Mouse (Mus musculus) erythroid progenitor cell, adult 5-6 weeks (primary cell): ENCODE measurements around the gene Txlna. TPM values are rescaled to one million over a fixed set of nuclear protein-coding genes. Genes with fewer than 3 reads are reported as not detected.
A peak's percentile ranks its signal among the peaks of the same experiment; 100 is the strongest.

Experiments used
- ATAC-seq: replicated peaks from 2 replicates; pipeline ENCODE4 v1.8.0; 2016; ENCODE audit warnings: moderate number of reproducible peaks, mild to moderate bottlenecking, moderate TSS enrichment, inconsistent platforms; ENCODE audit not compliant: poor library complexity, low FRiP score, severe bottlenecking
- total RNA-seq, 2 experiments: library from RNA; stranded (forward) in 1 of 2; stranded (reverse) in 1 of 2; fragments of 150-400 nt in 1 of 2; fragments of 186-747, 209-891 nt in 1 of 2; gene quantifications; 2 replicates each; pipeline versions ENCODE4 v1.2.3 to v1.2.4; 2015 to 2017; ENCODE audit warnings: low replicate concordance in 2 of 2

Gene Txlna
- total RNA-seq (2015; ENCODE audit: low replicate concordance) (8.4 and 9.7 TPM in 2 replicates), total RNA-seq (2017; ENCODE audit: low replicate concordance) (20.7 and 35.0 TPM in 2 replicates)

GRCm38 (mm10) chr4:129640638-129641467, at the start of gene Txlna:
TSS of gene Txlna (minus strand) at chr4:129641065.
- ATAC-seq: peak; percentile 94

DNA sequence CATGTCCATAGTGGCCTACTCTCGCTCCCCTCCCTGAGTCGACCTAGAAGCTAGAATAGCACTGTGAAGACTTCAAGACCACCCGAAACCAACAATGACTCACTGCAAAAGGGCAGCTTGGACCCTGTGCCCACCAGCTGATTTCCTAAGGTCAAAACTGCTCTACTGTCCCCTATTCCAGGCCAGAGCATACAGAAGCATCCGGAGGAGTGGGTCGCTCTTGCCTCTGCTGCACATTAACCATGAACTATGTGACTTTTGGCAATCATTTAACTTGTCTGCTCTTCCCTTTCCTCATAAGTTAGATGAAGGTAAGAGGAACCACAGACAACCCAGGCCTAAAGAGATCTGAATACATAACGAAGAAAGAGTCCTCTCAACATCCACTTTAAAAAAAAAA, 43.7 kb upstream of the Txlna start:
- ATAC-seq: no peak

DNA sequence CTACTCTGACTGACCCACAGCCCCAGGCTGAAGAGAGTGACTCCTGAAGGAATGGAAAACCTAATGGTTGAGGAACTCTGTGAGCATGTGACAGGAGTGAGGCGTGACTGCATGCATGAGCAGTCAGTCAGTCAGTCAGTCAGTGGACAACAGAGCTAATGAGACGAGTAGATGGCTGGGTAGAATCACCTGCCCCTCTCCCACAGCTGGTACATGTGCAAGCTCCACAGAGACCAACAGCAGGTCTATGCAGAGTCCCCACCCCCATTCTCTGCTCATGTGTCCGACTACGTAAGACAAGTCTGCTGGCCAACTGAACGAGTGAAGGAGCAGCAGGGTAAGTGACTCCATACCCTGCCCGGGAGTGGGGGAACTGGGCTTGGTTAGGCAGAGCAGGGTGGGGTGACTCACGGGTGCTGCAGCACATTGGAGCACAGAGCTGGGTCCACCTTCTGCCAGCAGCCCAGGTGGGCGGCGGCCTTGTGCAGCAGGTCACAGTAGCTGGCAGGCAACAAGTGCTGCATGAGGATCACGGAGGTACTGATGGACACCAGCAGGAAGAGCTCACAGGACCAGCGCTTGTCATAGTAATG, 43.1 kb upstream of the Txlna start:
- ATAC-seq: no peak

DNA sequence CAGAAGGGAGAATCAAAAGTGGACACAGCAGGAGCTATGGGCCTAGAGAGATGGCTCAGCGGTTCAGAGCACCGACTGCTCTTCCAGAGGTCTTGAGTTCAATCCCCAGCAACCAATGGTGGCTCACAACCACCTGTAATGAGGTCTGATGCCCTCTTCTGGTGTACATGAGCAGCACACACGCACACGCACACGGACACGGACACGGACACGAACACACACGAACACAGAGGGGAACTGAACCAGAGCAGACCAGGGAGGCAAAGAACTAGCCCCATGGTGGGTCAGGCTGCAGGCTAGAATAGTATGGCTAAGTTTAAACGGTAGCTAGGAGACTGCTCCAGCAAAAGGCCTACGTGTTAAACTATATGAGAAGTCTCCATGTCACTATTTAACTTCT, 41.0 kb upstream of the Txlna start:
- no peak for ATAC-seq

DNA sequence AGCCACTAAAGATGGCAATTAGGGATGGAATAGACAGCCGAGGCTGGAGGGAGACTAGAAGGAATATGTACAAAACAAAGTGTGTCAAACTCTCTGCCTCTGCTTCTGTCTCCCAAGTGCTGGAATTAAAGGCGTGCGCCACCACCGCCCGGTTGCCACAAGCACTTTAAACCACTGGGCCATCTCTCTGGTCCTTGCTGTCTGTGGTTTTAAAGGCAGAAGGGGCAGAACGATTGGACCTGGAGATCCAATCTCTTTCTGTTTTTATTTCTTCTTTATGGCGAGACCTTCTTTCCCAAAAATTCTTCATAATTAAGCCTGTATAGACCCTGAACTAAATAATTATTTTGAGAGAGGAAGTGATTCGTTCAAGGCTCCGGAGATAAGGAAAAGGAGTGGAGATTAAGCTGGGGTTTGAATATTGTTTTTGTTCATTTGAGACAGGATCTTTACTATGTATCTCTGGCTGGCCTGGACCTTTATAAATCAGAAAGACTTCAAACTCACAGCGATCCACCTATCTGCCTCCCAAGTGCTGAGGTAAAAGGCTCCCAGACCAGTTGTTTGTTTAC, 32.1 kb upstream of the Txlna start:
- peak; percentile 52 for ATAC-seq

- peak; percentile 79 for ATAC-seq
These were observed 31.4 kb upstream of the Txlna start, which contains the start of gene Kpna6 for GRCm38 (mm10) chr4:129672083-129672877. TSS of gene Kpna6 (minus strand) at chr4:129672767.

DNA sequence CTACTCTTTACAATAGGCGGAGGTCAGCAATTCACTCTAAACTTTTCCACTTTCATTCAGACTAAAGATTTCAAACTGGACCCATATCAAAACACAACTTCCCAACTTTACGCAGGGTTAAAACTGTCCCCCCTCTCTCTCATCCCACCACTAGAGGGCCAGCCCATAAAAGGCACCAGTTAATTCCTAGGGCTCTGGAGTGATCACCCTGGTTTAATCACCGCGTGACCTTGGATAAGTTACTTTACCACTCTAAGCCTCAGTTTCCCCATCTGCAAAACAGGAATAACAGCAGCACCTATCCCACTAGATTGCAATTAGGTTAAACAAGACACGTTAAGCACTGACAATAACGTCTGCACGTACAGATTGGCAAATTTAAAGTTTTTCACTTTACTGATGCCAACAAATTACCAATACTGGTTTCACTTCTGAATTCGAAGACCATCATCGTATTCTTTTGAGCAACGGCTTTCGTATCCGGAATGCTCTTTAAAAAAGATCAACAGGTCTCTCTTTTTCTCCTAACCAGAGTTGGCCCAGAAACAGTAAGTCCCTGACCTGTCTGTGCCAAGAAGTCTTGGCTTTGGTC, 30.7 kb upstream of the Txlna start:
- ATAC-seq: peak; percentile 84

DNA sequence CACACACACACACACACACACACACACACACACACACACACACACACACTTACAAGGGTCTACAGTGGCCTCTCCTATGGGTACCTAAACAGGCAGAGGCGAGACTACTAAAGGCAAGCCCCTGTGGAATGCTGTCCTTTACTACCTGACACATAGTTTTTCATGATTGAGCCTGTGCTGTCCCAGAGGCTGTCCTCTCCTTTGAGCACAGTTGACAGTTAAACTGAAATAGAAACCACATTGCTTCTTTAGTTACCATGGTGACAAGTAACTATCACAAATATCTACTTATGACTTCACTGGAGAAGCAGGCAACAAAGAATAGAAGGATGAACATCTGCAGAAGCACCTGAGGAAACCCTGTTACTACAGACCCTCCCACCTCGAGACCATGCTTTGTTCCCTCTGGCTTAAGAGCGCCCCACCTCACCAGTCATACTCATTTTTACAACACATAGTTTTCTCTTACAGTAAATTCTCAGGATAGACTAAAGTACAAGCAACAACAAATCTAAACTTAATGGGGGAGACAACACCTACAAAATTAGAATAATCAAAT, 21.5 kb upstream of the Txlna start:
- ATAC-seq: no peak

DNA sequence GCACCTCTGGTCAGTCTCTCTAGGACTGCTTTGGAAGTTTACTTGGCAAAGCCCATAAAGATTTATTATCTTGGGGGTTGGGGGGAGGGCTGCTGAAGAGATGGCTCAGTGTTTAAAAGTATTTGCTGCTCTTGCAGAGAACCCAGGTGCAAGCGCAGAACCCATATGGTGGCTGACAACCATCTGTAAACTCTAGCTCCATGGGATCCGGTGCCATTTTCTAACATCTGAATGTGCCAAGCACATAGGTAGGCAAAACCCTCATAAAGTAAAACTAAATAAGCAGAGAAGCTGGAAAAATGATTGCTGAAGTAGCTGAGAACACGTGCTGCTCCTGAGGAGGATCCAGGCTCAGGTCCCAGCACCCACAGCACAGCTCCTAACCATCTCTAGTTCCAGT, 20.7 kb upstream of the Txlna start:
- ATAC-seq: no peak

GRCm38 (mm10) chr4:129654770-129655169, 13.9 kb upstream of the Txlna start:
- no peak for ATAC-seq

GRCm38 (mm10) chr4:129650359-129650758, 9.5 kb upstream of the Txlna start:
- ATAC-seq: no peak

GRCm38 (mm10) chr4:129648656-129649055, 7.8 kb upstream of the Txlna start:
- ATAC-seq: no peak

DNA sequence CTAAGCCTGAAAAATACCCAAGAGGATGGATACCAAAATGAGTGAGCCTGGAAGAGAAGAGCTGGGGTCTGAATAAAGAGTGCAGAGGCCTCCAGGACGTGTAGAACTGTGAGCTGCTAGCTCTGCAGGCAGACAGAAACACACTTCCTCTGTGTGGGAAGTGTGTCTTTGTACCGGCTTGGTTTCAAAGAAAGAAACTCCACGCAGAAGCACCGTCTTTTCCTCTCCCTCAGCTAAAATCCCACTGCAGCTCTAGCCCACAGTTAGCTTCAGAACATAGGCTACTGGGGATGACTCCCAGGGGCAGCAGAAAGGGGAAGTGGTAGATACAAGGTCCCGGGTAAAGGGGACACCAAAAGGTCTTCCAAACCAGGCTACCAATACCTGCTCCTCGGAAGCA, 4.3 kb upstream of the Txlna start:
- no peak for ATAC-seq

DNA sequence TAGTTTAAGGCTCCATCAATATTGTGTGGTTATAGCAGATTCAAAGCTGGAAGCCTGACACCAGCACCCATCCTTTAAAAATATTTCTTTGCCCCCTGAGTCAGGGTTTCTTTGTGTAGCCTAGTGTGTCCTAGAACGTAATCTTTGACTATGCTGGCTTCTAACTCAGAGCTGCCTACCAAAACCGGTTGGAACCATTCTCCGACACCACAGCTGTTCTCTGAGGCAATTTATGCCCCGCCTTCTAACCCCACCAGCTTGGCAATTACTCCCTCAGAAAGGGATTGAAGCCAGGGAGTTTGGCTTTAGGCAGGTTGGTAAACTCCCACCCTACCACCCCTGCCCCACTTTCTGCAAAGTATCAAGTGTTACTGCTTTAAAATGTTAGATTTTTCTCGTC, 891 bp upstream of the Txlna start:
- no peak for ATAC-seq

GRCm38 (mm10) chr4:129640101-129640637, 696 bp downstream of the Txlna start:
- ATAC-seq: peak; percentile 32

DNA sequence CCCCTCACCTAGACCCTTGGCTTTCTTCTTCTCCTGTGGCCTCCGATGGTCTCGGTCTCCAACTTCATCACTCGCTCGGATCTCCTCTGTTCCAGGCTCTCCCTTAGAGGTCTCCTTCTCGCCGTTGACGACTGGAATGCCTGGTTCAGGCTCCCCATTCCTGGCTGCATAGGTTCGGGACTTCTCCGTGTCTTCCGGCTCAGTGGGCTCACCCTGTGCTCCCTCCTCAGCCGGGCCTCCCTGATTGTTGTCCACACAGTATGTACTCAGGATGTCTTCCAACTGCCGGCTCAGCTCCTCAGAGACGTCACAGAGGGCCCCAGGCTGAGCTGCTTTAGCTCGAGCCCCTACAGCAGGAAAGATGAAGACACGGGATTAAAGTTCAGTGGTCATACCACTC, 1.6 kb downstream of the Txlna start:
- no peak for ATAC-seq

DNA sequence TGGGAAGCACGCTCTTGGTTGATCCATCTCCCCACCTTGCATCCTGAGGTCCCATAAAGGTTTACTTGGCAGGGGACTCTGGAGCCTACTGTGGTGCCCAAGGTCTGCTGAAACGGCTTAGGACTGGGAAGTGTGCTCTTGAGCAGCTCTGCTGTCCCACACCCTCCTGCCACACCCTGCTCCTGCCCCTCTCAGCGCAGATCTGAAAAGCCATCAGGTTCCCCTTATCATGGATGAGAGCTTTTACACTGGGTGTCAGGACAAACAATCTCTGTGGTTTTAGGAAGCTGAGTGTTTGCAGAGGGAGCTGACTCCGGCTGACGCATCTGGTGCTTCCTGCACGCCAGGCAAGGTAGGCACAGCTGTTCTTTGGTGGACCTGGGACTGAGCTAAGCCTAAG, 7.0 kb downstream of the Txlna start:
- ATAC-seq: peak; percentile 78

DNA sequence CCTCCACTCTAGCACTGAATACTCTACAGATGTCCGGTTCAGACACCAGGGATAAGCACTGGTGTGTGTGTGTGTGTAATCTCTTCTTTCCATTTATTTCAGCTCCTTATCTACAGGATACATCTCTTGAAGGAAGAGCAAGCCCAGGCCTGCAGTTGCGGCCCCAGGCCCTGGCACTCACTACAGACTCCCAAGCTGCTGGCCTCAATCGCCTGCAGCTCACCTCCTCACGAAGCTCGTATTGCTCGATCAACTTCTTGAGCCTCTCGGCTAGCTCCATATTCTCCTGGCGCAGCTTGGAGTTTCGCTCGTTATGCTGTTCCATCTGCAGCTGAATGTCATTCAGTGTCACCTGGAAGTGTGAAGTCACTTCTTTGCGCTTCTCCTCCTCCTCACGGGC, 9.0 kb downstream of the Txlna start:
- no peak for ATAC-seq

DNA sequence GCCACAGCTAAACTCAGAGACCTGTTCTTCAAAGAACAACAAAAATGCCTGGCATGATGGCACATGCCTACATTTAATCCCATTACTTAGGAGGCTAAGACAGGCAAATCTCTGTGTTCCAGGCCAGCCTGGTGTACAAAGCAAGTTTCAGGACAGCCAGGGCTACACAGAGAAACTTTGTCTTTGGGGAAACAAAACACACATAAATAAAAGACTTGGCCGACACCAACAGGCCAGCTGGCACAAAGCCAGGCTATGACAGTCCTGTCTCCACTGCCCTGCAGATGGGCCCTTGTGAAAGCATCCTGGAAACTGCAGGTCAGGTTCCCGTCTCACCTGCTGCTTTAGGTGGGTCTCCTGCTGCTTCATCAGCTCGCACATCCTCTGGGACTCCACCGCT, 9.9 kb downstream of the Txlna start:
- no peak for ATAC-seq
